Mouse (Mus musculus) thymus, postnatal 10 days (tissue): ENCODE data around the gene Hmg20a.

Experiments used
- DNase-seq, 2 experiments: peaks; one replicate each; pipeline ENCODE4 v3.0.0; 2021; ENCODE audit warnings: low spot score in 2 of 2

Hmg20a gene

GRCm38 (mm10) chr9:56527951-56528350, 109.5 kb downstream of the Hmg20a start:
- no peak for DNase-seq

- DNase-seq, result no peak
These were observed 113.6 kb downstream of the Hmg20a start for GRCm38 (mm10) chr9:56531991-56532390.

GRCm38 (mm10) chr9:56533916-56534315, 115.5 kb downstream of the Hmg20a start:
- no peak for DNase-seq

GRCm38 (mm10) chr9:56534727-56535126, 116.3 kb downstream of the Hmg20a start:
- no peak for DNase-seq

GRCm38 (mm10) chr9:56535361-56535760, 117.0 kb downstream of the Hmg20a start:
- no peak for DNase-seq

GRCm38 (mm10) chr9:56540051-56540450, 121.6 kb downstream of the Hmg20a start:
- DNase-seq, result no peak

GRCm38 (mm10) chr9:56544687-56545475, 126.5 kb downstream of the Hmg20a start:
- DNase-seq, result no peak
